Mouse (Mus musculus) kidney, adult 11 months (tissue): ENCODE measurements around the gene Cc2d2a.

Experiments used
- DNase-seq: peaks from one replicate; pipeline ENCODE4 v3.0.0; 2022

Cc2d2a gene

DNA sequence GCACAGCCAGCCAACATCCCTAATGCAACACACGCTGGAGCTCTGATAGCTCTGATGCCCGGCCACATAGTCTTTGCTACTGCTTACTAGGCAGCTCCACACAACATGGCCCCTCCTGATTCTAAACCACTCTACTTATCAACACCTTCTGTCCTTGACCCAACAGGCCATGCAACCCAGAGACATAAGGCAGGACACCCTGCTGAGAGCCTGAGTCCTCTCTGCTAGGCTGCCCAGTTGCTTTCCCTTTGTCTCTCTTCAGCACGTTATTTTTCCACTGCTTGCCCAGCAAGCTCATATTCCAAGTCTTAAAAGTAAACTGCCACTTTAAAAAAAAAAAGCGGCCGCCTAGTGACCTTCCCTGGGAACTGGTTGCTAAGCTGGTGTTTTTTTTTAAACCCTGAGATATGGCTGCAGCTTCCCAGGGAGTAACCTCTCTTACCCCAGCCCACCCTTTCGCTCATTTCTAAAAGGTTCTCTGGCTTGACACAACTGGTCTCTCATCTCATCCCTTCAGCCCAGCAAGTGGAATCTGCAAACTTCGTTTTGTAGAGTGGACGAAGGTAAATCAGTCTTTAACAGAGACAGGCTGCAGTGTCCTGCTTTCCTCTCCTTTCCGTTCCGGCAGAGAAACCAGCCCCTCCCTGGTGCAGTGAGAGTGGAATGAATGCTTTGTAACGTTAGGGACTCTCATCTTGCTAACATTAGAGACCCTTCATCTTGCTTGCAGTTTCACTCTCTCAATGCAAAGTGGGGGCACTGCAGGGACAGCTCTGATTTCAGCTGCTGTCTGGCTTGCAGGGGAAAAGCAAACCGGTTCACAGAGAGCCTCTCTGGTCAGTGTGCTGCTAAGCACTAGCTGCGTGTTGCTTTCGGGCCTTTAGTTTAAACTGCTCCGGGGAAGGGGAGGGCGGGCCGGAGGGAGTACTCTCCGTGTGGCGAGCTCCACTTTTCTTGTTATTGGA lies at the start of gene Cc2d2a:
Gene Cc2d2a, plus strand, starts transcription at position 350 of the 965 bp plus-strand sequence.
- peak; percentile 32 for DNase-seq

DNA sequence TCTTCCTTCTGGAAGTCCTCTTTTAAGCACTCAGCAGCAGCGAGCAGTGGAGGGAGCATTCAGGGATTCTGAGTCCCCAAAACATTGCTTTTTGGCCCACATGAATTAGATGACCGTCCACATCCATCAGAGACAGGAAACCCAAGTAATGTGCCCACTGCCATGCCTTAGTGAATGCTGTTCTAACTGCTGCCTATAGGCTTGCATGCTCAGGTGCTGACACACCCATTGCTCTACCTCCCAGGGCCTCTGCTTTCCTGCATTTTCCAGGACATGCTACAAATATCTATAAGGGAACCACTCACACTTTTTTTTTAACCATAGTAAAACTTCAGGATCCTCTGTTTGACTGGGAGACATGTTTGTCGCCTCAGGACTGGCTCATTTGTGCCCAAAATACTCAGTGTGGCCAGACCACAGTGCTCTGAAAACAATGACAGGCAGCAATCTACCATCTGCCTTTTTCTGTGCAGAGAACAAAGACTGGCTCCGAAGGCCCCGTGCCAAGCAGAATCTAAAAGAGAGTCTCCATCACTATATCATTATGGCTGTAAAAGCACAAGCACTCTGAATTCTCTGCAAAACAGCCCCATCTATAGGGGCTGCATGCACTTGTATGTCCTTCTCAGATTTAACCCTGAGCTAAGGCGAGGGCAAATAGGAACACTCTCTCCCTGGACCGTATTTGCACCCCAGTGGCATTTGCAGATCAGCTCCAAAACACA lies 40.4 kb upstream of the Cc2d2a start:
- no peak for DNase-seq

DNA sequence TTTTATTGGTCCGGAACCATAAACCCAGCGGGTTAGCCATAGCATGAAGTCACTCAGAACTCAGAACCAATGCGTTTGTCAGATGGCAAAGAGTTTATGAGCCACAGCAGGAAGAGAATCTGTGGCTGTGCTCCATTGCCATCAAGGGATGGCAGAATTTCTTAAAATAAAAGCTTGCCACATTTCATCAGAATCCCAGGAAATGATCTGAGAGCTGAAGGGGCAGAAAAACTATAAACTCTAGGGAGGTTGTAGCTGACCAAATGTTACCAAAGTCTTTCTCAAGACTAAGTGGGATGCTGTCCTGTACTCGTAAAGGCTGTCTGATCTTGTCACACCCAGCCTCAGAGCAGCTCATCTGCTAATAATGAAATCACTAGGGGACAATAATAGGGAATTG lies 36.7 kb upstream of the Cc2d2a start:
- no peak for DNase-seq

- DNase-seq = no peak
Measured at GRCm38 (mm10) chr5:43634071-43634601, 28.0 kb upstream of the Cc2d2a start.

DNA sequence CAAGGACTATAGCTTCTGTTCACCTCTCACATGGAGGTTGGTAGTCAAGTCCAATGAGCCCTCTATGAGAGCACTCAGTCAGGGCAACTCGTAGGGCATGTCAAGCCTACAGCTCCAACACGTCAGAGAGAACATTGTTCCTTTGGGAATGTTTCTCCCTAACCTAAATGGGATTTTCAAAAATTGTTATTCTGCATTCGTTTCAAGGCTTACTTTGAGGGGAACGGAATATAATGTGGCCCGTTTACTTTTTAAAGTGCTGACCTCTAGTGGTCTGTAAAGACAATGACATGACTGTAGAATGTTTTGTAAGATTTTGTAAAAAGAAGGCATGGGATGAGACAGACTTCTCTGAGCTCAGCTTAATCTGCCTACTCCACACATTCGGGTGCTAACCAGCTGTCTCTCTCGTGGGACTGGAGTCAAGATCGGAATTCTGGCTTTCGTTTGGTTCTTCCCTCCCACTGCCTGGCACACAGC lies 27.5 kb upstream of the Cc2d2a start:
- no peak for DNase-seq

GRCm38 (mm10) chr5:43645020-43645419 lies 17.1 kb upstream of the Cc2d2a start:
- DNase-seq = no peak

- no peak for DNase-seq
Measured at GRCm38 (mm10) chr5:43647098-43647774, 14.9 kb upstream of the Cc2d2a start.

DNA sequence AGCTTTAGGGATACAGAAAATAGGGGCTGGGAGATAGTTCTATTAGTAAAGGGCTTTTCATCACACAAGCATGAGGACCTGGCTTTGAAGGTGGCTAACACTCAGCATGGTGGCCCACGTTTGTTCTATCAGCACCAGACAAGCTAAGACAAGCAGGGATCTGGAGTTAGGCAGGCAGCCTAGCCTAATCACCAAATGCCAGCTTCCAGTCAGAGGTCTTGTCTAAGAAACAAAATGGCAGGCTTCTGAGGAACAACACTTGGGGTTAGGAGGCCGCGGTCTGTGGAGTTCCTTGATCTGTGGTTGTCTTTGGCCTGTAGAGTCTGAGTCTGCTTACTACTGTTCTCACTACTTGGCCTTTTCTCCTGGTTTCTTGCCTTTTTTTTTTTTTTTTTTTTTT lies 648 bp upstream of the Cc2d2a start:
- no peak for DNase-seq

DNA sequence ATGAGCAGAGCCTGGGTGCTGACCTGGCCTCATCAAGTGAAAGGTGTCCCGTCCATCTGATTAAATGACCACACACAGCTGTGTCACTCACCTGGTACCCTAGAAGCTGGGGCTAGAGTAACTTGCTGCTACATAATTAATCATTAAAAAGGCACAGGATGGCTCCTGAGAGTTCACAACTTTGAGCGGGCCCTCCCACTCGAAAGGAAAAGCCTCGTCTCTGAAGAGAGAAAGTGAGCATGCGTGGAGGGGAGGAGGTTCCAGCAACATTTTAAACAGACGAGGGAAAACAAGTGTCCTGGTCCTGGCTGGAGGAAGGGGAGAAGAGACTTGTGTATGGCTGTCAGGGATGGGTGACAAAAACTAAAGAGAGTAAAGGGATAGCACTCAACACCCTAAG lies 1.4 kb downstream of the Cc2d2a start:
- peak; percentile 30 for DNase-seq

DNA sequence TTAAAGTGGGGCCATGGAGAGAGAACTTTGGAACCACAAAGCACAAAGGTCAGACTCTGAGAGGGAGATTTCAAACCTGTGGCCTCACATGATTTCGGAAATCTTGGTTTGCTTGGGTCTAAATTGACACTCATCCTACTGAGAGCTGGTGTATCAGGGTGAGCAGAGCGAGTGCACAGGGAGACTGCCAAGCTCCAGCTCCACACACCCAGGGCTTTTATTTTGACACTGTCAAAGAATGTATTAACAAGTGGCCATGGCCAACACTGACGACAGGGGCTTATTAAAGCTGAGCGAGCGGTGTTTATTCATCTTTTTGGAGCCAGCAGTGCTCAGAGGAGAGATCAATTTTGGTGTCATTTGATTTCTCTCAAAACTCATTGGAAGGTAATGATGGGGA lies 3.0 kb downstream of the Cc2d2a start:
- peak; percentile 9 for DNase-seq

DNA sequence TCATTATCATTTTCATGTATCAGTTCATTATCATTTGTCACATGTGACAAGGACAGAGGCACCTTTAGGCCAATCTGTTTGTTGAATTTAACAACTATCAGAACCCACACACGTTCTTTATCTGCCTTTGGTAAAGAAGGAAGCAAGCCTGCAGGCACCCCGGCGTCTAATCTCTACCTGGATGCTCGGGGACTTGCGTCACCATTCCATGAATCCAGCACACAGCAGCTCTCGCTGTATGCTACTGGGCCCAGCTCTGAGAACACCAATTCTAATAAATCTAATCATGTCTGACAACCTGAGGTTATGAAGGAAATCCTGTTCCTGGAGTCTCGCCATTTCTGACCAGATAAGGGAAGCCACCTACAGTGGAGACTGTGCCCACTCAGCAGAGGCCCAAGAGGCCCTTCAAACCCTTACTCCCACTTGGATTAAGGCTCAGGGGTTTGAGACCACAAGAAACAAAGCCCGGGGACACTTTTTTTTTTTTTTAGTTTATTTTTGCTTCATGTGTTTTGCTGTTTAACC lies 7.0 kb downstream of the Cc2d2a start:
- peak; percentile 9 for DNase-seq

DNA sequence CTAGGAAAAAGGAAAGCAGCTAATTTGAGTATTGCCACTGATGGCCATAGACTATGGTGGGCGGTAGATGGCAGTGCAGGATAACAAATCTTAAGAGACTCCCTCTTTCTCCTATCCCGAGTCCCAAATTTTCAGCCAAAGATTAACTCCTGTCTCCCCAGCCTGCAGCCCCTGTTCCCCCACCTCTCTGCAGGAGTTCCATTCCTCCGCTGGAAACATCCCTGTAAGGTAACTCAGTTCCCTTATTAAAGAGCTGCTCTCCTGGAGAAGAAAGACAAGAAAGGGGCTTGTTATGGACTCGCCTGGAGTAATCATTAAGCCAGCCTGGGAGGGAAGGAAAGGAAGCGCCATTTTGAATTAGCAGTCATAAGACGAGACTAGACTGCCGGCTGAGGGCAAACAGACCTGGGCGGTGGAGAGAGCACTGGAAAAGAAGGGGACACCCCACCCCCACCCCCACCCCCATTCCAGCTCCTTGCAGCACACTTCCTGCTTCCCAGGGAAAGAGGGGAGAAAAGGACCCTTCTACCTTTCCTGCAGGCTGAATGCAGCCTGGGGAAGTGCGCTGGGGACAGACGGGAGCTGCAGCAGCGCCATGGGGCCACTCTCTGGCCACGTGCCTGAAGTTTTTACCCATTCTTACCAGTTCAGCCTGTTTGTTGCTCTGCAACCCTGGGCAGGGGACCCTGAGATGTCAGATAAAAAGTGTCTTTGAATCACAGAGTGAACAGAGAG lies 10.2 kb downstream of the Cc2d2a start:
- DNase-seq = peak; percentile 80

DNA sequence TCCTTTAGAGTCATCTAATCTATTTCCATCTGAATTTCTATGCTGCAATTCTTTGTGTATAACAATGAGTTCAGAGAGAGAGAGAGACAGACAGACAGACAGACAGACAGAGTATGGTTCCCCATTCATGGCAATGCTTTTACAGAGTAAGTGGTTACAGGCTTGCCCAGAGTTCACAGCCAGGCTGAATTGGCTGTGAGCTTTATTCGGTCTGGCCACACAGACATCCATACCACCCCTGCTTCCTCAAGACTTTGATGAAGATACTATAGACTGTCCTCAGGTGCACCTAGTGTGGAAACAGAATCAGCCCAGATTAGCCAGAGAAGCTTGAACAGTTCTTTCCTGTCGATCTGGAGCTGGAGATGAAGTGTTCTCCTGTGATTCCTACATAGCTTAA lies 10.9 kb downstream of the Cc2d2a start:
- DNase-seq = no peak

- DNase-seq = no peak
Measured at GRCm38 (mm10) chr5:43685466-43685865, 23.3 kb downstream of the Cc2d2a start.

GRCm38 (mm10) chr5:43692489-43692888 lies 30.3 kb downstream of the Cc2d2a start:
- DNase-seq = no peak

DNA sequence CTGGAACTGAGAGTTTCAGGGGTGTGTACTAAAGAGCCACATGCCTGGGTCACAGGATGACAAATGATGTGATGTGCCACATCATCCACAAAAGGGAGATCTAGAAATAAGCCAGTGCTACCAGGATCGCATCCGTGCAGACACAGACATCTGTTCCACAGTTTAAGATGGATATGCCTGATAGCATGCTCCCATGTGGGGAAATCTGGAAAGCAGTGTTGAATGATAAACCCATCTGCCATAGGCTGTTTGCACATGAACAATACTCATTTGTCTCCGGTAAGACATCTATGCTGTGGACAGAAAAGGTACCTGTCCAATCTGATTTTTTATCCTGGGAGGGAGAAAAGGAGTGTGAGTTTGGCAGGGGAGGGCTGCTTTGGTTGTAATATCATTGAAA lies 35.0 kb downstream of the Cc2d2a start:
- DNase-seq = no peak

- no peak for DNase-seq
Measured at GRCm38 (mm10) chr5:43699240-43699639, 37.1 kb downstream of the Cc2d2a start.

DNA sequence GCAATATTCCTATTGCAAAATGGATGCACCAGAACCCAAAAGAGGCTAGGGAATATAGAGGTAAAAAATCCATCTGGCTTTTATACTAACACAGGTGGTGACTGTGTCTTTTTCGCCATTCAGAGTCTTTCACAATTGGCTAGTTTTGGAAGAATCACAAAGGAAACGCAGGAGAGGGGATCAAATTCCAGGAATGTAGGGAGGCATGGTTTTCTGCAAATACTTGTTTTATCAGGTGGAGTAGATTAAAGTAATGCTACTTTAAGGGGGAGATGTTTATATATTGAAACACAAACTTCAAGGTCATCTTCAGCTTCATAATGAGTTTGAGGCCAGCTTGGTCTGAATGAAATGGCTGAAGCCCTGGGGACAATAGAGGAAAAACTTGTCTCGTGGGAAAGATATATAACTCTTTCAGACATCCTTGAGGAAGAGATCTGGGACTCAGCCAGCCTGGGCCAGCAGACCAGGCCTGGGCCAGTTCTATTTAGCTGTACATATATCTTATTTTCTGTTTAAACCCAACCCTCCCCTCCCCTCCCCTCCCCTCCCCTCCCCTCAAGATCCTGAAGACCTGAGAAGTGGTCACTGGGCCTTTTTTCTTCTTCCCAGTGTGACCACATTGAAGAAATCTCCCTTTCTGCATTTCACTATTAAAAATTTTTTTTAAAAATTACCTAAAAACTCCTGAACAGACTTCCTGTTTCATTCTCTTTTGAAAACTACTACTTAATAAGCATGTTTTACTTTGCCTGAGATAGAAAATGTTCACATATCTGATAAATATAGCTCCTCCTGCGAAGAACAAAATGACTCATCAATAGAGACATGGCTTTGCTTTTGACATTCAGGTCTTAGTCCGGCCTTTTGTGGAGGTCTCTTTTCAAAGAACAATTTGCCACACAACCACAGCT lies 59.6 kb downstream of the Cc2d2a start:
- DNase-seq = no peak

DNA sequence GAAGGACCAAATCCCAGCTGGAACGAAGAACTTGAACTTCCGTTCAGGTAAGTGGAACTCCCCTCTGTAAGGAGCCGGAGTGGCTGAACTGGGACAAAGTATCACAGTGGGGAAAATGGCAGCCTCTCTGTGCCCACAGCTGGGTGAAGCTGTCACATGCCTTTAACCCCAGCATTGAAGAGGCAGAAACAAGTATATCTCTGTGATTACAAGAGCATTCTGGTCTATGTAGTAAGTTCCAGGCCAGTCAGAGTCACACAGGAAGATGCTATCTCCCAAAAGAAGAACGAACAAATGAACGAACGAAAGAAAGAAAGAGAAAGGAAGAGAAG lies 60.3 kb downstream of the Cc2d2a start:
- DNase-seq = no peak

GRCm38 (mm10) chr5:43723830-43724229 lies 61.7 kb downstream of the Cc2d2a start:
- DNase-seq = no peak
